Mouse (Mus musculus) 3134 (cell line): ENCODE data around the gene Borcs8.
A peak's percentile ranks its signal among the peaks of the same experiment; 100 is the strongest.

Source experiments
- DNase-seq: peaks from one replicate; pipeline ENCODE4 v3.0.0-alpha.2; 2011; ENCODE audit warnings: low spot score; ENCODE audit not compliant: insufficient read length; ENCODE audit errors: extremely low read depth

Borcs8 gene

GRCm38 (mm10) chr8:70131166-70131883, 8.0 kb upstream of the Borcs8 start, which contains the start of gene Nr2c2ap:
Nr2c2ap (plus strand) TSS chr8:70131333.
- peak; percentile 89 for DNase-seq

GRCm38 (mm10) chr8:70134086-70134485, 5.2 kb upstream of the Borcs8 start:
- DNase-seq: no peak

GRCm38 (mm10) chr8:70134931-70135330, 4.4 kb upstream of the Borcs8 start:
- no peak for DNase-seq

DNA sequence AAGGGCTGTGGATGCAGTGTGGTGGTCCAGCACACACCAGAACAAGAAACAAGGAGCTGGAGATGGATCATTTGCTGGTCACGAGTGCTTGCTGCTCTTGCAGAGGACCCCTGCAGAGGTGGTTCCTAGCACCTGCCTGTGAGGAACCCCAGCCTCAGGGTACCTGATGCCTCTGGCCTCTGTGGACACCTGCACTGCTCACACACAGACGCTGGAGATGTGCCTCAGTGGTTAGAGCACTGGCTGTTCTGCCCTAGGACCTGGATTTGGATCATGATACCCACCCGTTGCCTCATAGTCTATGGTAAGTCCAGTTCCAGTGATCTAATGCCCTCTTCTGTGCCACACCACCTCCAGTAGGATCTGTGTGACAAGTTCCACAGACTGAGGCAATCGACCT, 2.7 kb upstream of the Borcs8 start:
- DNase-seq: no peak

GRCm38 (mm10) chr8:70137890-70138289, 1.4 kb upstream of the Borcs8 start:
- DNase-seq: no peak

DNA sequence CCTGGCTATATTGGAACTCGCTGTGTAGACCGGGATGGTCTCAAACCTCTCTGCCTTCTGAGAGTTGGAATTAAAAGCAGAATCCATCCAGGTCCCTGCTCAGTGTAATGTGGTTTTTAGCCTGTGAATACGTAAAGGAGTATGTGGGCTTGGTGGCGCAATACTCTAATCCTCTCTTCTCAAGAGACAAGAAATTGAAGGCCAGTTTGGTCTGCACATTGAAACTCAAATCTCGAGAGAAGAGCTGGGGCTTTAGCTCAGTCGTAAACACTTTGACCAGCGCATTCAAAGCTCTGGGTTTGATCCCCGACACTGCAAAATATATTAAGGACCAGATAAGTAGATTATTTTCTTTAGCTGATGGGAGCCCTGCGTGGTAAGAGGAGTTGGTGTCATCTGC, 682 bp downstream of the Borcs8 start:
- no peak for DNase-seq

DNA sequence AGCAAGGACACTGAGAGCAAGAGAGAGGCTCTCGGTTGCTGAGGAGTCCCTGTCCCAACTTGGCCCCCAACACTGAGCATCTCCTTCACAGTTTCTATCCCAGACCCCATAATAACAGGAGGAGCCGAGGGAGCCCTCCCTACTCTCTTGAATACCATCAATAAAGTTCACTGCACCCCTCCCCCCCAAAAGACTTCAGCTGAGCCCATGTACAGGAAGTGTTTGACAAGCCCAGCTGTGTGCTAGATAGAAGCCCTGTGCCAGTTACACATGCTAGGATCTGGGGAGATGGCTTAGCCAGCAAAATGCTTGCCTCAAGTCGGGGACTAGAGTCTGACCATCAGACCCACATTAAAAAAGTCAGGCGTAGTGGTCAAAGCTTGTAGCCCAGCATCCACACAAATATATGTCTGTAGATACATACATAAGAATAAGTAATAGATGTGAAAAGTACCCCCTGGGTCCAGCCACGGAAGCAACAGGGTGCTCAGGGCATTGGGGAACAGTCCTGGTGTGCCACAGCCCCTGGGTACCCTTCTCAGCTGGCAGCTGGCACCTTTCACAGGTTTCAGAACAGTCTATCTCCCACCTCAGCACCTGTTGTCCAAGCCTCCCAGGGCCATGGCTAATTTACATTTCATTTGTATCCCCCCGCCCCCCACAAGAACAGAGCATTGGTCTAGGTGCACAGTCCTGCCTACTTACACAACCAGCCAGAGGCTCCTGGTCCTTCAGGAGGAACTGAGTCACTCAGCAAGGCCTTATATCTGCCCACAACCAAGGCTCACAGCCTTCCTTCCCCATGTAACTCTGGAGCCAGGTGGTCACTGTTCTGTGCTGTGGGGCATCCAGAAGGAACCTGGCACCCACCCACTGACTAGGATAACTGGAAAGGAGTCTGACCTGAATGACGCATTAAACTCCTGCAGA, 8.6 kb downstream of the Borcs8 start:
- no peak for DNase-seq

DNA sequence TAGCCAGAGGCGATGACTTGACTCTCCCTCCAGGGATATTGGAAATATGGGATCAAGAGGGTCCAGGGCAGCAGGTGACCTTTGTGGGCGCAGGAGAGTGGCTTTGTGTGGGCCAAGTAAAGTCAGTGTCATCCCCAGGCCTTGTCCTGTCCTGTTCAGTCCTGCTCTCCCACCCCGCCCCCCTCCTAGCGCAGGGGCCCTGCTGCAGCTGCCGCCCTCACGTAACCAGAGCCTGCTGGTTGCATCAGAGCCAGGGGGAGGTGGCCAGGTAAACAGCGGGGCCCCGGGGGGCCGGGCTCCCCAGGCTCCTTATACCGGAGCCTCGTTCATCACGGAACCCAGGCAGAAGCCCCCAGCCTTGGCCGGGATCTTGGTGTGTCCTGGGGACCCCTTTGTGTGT, 10.9 kb downstream of the Borcs8 start:
- DNase-seq: no peak

DNA sequence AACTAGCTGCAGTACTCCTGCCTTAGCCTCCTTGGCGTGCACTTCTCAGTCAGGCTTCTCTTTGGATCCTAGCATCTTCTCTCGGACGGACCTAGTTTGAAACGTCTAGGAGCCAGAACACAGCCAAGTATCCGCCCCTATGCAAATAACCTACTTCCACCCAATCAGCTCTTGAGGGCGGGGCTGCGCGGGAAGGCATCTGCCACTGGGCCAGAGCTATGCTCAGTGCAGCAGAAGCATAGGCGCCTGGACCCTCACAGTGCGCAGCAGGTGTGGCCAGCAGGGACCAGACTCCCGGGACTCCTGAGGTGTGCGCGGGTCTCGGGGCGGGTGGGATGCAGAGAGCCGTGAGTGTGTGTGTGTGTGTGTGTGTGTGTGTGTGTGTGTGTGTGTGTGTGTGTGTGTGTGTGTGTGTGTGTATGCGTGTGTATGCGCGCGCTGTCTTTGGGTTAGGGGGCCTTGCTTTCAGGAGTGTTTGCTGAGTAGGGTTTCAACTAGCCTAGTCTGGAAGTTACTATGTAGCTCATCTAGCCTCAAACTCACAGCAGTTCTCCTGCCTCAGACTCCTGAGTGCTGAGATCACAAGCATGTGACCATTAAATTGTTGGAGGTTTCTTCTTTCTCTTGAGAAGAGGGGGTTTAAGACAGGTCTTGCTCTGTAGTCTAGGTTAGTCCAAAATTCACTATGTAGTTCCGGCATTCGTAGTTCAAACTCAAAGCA, 13.4 kb downstream of the Borcs8 start:
- peak; percentile 51 for DNase-seq

GRCm38 (mm10) chr8:70157240-70157800, 18.0 kb downstream of the Borcs8 start:
- no peak for DNase-seq

DNA sequence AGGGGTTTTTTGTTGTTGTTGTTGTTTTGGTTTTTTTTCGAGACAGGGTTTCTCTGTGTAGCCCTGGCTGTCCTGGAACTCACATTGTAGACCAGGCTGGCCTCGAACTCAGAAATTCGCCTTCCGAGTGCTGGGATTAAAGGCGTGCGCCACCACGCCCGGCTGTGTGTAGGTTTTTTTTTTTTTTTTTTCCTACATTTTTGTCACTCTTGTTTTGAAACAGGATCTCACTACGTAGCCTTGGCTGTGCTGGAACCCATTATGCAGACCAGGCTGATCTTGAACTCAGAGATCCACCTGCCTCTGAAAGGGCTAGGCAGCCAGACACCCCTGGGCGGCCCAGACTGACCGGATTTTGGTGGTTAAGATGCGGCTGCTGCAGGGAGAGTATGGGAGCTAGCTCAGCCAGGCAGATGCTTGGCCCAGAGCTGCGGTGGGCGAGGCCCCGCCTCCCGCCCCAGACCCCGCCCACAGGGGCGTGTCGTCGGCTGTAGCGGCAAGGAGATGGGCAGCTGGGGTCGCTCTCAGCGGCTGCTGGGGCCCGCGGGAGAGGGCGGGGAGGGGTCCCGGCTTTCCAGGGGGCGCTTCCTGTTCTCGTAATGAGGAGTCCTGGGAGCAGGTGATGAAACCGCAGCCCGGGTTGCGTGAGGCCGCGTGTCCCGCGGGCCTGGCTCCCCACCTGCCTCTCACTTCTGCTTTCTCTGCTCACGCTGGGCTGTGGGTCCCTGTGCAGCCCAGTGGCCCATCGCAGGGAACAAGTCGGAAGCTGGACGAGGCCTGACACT, 19.0 kb downstream of the Borcs8 start:
- DNase-seq: peak; percentile 63

GRCm38 (mm10) chr8:70159211-70159610, 19.9 kb downstream of the Borcs8 start:
- DNase-seq: no peak

DNA sequence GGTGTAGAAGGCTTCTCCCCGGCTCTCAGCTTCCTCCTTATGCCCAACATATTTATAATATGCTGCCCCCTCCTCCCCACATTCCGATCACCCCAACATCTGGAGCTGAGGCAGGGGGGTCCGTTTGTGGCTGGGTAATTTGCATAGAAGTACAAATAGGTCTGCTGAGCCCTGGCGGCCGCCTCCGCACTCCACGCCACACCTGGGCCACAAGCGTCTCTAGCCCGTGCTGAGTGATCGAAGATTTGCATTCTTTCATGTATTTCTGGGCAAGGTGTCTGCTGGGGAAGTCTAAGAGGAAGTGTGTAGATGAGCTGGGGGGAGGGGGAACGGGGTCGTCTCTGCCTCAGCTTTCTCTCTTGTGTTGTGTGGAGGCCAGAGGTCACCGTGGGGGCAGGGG, 20.7 kb downstream of the Borcs8 start:
- no peak for DNase-seq

DNA sequence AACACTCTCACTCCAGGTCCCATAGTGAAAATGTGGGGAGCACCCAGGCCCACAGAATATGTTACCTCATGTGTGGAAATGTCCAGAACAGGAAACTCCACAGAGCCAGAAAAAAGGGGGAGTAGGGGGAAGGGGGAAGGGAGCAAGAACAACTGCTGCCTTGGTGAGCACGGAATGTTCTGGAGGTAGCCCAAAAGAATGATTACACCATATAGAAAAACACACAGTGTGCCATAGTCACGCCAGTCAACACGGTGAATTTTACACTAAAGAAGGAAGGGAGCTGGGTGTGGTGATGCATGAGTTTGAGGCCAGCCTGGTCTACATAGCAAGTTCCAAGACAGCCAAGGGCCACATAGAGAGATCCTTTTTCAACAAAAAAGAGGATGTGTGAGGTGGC, 24.0 kb downstream of the Borcs8 start:
- no peak for DNase-seq

GRCm38 (mm10) chr8:70166504-70167110, 27.3 kb downstream of the Borcs8 start:
- peak; percentile 64 for DNase-seq

- no peak for DNase-seq
Measured at GRCm38 (mm10) chr8:70170116-70170515, 30.8 kb downstream of the Borcs8 start.

DNA sequence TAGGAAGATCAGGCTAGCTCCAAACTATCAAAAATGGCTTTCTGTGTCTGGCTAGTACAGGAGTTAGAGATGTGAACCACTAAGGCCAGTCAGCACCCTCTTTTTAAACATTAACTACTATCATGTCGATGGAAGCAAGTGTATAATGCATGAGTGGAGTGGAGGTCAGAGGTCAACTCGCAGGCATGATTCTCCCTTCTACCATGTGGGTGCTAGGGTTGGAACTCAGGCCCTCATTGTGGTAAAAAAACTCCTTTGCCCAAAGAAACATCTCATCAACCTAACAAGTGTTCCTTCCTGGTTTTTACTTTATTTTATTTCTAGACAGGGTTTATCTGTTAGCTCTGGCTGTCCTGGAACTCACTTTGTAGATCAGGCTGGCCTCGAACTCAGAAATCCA, 31.4 kb downstream of the Borcs8 start:
- no peak for DNase-seq

DNA sequence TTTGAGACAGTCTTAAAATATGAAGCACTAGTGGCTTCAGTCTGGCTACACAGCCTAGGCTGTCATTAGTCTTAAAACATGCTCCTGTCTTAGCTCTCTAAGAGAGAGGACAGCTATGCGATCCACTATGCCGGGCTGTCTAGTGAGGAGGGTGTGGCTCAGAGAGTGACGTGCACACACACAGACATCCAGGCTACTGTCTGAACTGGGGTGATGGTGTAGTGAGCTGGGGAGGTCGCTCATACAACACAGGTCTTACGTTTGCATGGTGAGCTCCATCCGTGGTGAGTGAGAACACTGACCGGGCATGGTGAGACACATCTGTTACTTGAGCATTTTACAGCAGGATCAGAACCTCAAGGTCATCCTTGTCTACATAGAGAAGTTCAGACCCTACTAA, 31.9 kb downstream of the Borcs8 start:
- no peak for DNase-seq

DNA sequence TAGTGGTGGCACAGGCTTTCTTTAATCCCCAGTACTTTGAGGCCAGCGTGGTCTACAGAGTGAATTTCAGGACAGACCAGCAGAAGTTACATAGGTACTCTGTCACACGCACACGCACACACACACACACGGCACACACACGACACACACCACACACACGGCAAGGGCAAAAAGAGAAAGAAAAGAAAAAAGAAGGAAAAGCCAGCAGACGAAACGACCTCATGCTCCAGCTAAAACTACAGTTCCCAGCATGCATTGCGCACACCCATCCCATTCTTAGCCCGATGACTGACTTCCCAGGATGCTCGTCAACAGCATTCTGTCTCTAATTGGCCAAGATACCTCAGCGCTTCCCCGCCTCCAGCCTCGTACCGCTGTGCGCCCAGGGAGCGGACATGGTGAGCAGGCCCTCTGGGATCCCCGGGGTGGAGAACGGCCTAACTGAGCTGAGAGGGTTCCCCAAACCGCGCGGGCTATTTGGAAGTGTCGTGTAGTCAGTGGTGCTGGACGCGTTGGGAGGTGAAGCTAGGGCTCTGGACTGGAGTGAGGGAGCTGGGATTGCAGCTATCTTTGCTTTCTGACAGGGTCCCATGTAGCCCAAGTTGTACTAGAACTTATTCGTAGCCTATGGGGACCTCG, 32.9 kb downstream of the Borcs8 start, which contains the start of gene Tmem161a:
Tmem161a (plus strand) TSS at position 314 of the 639 bp plus-strand sequence.
- DNase-seq: peak; percentile 88
